Mouse (Mus musculus): ENCODE results near the gene Itgb2.
A peak's percentile ranks its signal among the peaks of the same experiment; 100 is the strongest.

Gene Itgb2

GRCm38 (mm10) chr10:77530140-77530539 lies at the start of gene Itgb2:
Gene Itgb2 (plus strand): TSS chr10:77530252.
- no peak for DNase-seq (ENCODE audit: low spot score)

- DNase-seq (ENCODE audit: low spot score): no peak
These were observed 48.2 kb upstream of the Itgb2 start for GRCm38 (mm10) chr10:77481814-77482213.

- DNase-seq (ENCODE audit: low spot score): peak; percentile 77
These were observed 45.7 kb upstream of the Itgb2 start for GRCm38 (mm10) chr10:77484205-77484935.

GRCm38 (mm10) chr10:77485786-77486185 lies 44.3 kb upstream of the Itgb2 start:
- DNase-seq (ENCODE audit: low spot score): no peak

GRCm38 (mm10) chr10:77488168-77488567 lies 41.9 kb upstream of the Itgb2 start:
- no peak for DNase-seq (ENCODE audit: low spot score)

- no peak for DNase-seq (ENCODE audit: low spot score)
These were observed 38.5 kb upstream of the Itgb2 start for GRCm38 (mm10) chr10:77491585-77491984.

GRCm38 (mm10) chr10:77492885-77493284 lies 37.2 kb upstream of the Itgb2 start:
- no peak for DNase-seq (ENCODE audit: low spot score)

GRCm38 (mm10) chr10:77497185-77497584 lies 32.9 kb upstream of the Itgb2 start:
- DNase-seq (ENCODE audit: low spot score): no peak

GRCm38 (mm10) chr10:77498254-77498653 lies 31.8 kb upstream of the Itgb2 start:
- no peak for DNase-seq (ENCODE audit: low spot score)

GRCm38 (mm10) chr10:77500636-77501035 lies 29.4 kb upstream of the Itgb2 start:
- no peak for DNase-seq (ENCODE audit: low spot score)

- no peak for DNase-seq (ENCODE audit: low spot score)
These were observed 26.8 kb upstream of the Itgb2 start for GRCm38 (mm10) chr10:77502967-77503922.

- DNase-seq (ENCODE audit: low spot score): no peak
These were observed 25.9 kb upstream of the Itgb2 start for GRCm38 (mm10) chr10:77504143-77504542.

GRCm38 (mm10) chr10:77506526-77506925 lies 23.5 kb upstream of the Itgb2 start:
- DNase-seq (ENCODE audit: low spot score): no peak

GRCm38 (mm10) chr10:77506961-77507577 lies 23.0 kb upstream of the Itgb2 start:
- no peak for DNase-seq (ENCODE audit: low spot score)

- DNase-seq (ENCODE audit: low spot score): no peak
These were observed 22.3 kb upstream of the Itgb2 start for GRCm38 (mm10) chr10:77507779-77508178.

- no peak for DNase-seq (ENCODE audit: low spot score)
These were observed 21.3 kb upstream of the Itgb2 start for GRCm38 (mm10) chr10:77508744-77509143.

GRCm38 (mm10) chr10:77509403-77510187 lies 20.5 kb upstream of the Itgb2 start:
- DNase-seq (ENCODE audit: low spot score): peak; percentile 89

- peak; percentile 44 for DNase-seq (ENCODE audit: low spot score)
These were observed 19.6 kb upstream of the Itgb2 start for GRCm38 (mm10) chr10:77510225-77510982.

- peak; percentile 95 for DNase-seq (ENCODE audit: low spot score)
These were observed 14.4 kb upstream of the Itgb2 start, which contains the start of gene Fam207a for GRCm38 (mm10) chr10:77515385-77516348. Gene Fam207a (minus strand): TSS chr10:77515785.
